Mouse (Mus musculus) embryonic facial prominence, embryonic 10.5 days (tissue): ENCODE measurements around the gene Ddx23. TPM values are rescaled to one million over a fixed set of nuclear protein-coding genes. Genes with fewer than 3 reads are reported as not detected.

Source experiments
- DNase-seq: peaks from one replicate; pipeline ENCODE4 v3.0.0-alpha.2; 2017; ENCODE audit warnings: low spot score
- H3K27ac ChIP-seq: fragments of 300-500 bp; sonication (generic); replicated peaks from 2 replicates; pipeline ENCODE4 v1.5.1; 2016; ENCODE audit warnings: mild to moderate bottlenecking
- H3K27me3 ChIP-seq: fragments of 300-500 bp; sonication (generic); replicated peaks from 2 replicates; pipeline ENCODE4 v1.6.1; 2016; ENCODE audit warnings: low read depth, mild to moderate bottlenecking; ENCODE audit not compliant: poor library complexity, severe bottlenecking
- H3K36me3 ChIP-seq: fragments of 300-500 bp; sonication (generic); replicated peaks from 2 replicates; pipeline ENCODE4 v1.6.1; 2016; ENCODE audit warnings: mild to moderate bottlenecking, moderate library complexity
- H3K4me1 ChIP-seq: fragments of 300-500 bp; sonication (generic); 2 replicates; pipeline ENCODE4 v1.6.1; 2016
- H3K4me3 ChIP-seq: fragments of 300-500 bp; sonication (generic); 2 replicates; pipeline ENCODE4 v1.5.1; 2016; ENCODE audit warnings: mild to moderate bottlenecking, moderate library complexity
- H3K9me3 ChIP-seq: fragments of 300-500 bp; sonication (generic); 2 replicates; pipeline ENCODE4 v1.6.1; 2016; ENCODE audit warnings: mild to moderate bottlenecking
- WGBS: fragments of 180-500 bp; shearing (Covaris S2); methylation state at CpG from one replicate; pipeline ENCODE4 v1.1.7; 2016; 5-methylcytosine and 5-hydroxymethylcytosine counted together
- polyA plus RNA-seq: library from polyadenylated mRNA; unstranded; fragments of >200 nt; fragmentation: Nextera tagmentation; extraction: Ambion mirVana; gene quantifications from 2 replicates; pipeline ENCODE4 v1.2.1, GENCODE M21; 2016

Ddx23 gene
- polyA plus RNA-seq, 1 experiment from 2014 or later = 31.2 TPM

GRCm38 (mm10) chr15:98608784-98609250 lies 53.9 kb downstream of the Ddx23 start:
- no peaks in the 10 kb centered on the region for H3K9me3 ChIP-seq

GRCm38 (mm10) chr15:98608058-98608783 lies 54.5 kb downstream of the Ddx23 start:
- no peak for DNase-seq
- Histone ChIP-seq H3K9me3 (no peaks in the 10 kb centered on the region), H3K4me1 (peaks cover 56% of the 10 kb centered on the region), H3K36me3 (peaks cover 32% of the 10 kb centered on the region), H3K4me3 (peak overlapping the region; percentile 77), H3K27me3 (0 out of 2 replicates have a peak, but pooled peaks cover 9% of the 10 kb centered on the region), H3K27ac (peak overlapping the region; percentile 98)
- 11% methylated on average over 10 of the region's 10 CpGs for WGBS

More at GRCm38 (mm10) chr15:98608784-98609250, 53.9 kb downstream of the Ddx23 start:
- Histone ChIP-seq H3K4me3 (peak overlapping the region; percentile 77), H3K4me1 (peaks cover 50% of the 10 kb centered on the region), H3K27me3 (0 out of 2 replicates have a peak, but pooled peaks cover 9% of the 10 kb centered on the region), H3K36me3 (peaks cover 26% of the 10 kb centered on the region), H3K27ac (peak overlapping the region; percentile 98)
- no peak for DNase-seq
- WGBS = under 1% methylated on average over 13 of the region's 26 CpGs

- Histone ChIP-seq H3K9me3 (no peaks in the 10 kb centered on the region), H3K36me3 (peaks cover 39% of the 10 kb centered on the region), H3K4me3 (peak overlapping the region; percentile 77), H3K27me3 (0 out of 2 replicates have a peak, but pooled peaks cover 9% of the 10 kb centered on the region), H3K27ac (peak overlapping the region; percentile 98), H3K4me1 (peaks cover 62% of the 10 kb centered on the region)
- DNase-seq = no peak
- WGBS = 43% methylated on average over 4 of the region's 4 CpGs
Measured at GRCm38 (mm10) chr15:98607557-98607956, 55.1 kb downstream of the Ddx23 start.

GRCm38 (mm10) chr15:98606739-98607138 lies 56.0 kb downstream of the Ddx23 start:
- no peak overlapping the region for H3K27ac ChIP-seq
- H3K9me3 ChIP-seq = no peaks in the 10 kb centered on the region
- H3K4me3 ChIP-seq = no peak overlapping the region
- DNase-seq = no peak
- peaks cover 69% of the 10 kb centered on the region for H3K4me1 ChIP-seq
- H3K27me3 ChIP-seq = 0 out of 2 replicates have a peak, but pooled peaks cover 9% of the 10 kb centered on the region
- WGBS = 64% methylated on average over 9 of the region's 9 CpGs
- peaks cover 47% of the 10 kb centered on the region for H3K36me3 ChIP-seq

- Histone ChIP-seq H3K36me3 (peaks cover 53% of the 10 kb centered on the region), H3K4me3 (no peak overlapping the region), H3K27me3 (0 out of 2 replicates have a peak, but pooled peaks cover 7% of the 10 kb centered on the region)
Measured at GRCm38 (mm10) chr15:98606051-98606536, 56.6 kb downstream of the Ddx23 start.

GRCm38 (mm10) chr15:98604041-98604575 lies 58.6 kb downstream of the Ddx23 start:
- no peaks in the 10 kb centered on the region for H3K9me3 ChIP-seq
- peaks cover 57% of the 10 kb centered on the region for H3K4me1 ChIP-seq
- DNase-seq = no peak
- 94% methylated on average over 24 of the region's 24 CpGs for WGBS
- no peaks in the 10 kb centered on the region for H3K27me3 ChIP-seq
- H3K4me3 ChIP-seq = no peak overlapping the region
- peaks cover 73% of the 10 kb centered on the region for H3K36me3 ChIP-seq
- H3K27ac ChIP-seq = no peak overlapping the region

More at GRCm38 (mm10) chr15:98606051-98606536, 56.6 kb downstream of the Ddx23 start:
- DNase-seq = no peak
- Histone ChIP-seq H3K27ac (no peak overlapping the region), H3K4me1 (peaks cover 69% of the 10 kb centered on the region), H3K9me3 (no peaks in the 10 kb centered on the region)
- WGBS = 92% methylated on average over 12 of the region's 12 CpGs

- Histone ChIP-seq H3K36me3 (peaks cover 84% of the 10 kb centered on the region), H3K9me3 (no peaks in the 10 kb centered on the region), H3K4me3 (no peak overlapping the region), H3K4me1 (peaks cover 48% of the 10 kb centered on the region), H3K27me3 (no peaks in the 10 kb centered on the region), H3K27ac (0 out of 2 replicates have a peak overlapping the region, but pooled peaks have one; percentile 10)
- DNase-seq = no peak
- WGBS = 67% methylated on average over 4 of the region's 4 CpGs
Measured at GRCm38 (mm10) chr15:98602921-98603458, 59.7 kb downstream of the Ddx23 start.

GRCm38 (mm10) chr15:98602191-98602881 lies 60.4 kb downstream of the Ddx23 start:
- 0 out of 2 replicates have a peak overlapping the region, but pooled peaks have one; percentile 21 for H3K4me3 ChIP-seq
- peaks cover 42% of the 10 kb centered on the region for H3K4me1 ChIP-seq
- WGBS = 63% methylated on average over 13 of the region's 13 CpGs
- H3K9me3 ChIP-seq = no peaks in the 10 kb centered on the region
- peak overlapping the region; percentile 61 for H3K27ac ChIP-seq
- DNase-seq = no peak
- H3K36me3 ChIP-seq = peaks cover 91% of the 10 kb centered on the region
- H3K27me3 ChIP-seq = no peaks in the 10 kb centered on the region

- Histone ChIP-seq H3K4me1 (peaks cover 36% of the 10 kb centered on the region), H3K4me3 (0 out of 2 replicates have a peak overlapping the region, but pooled peaks have one; percentile 21), H3K27me3 (no peaks in the 10 kb centered on the region), H3K36me3 (peaks cover 96% of the 10 kb centered on the region), H3K9me3 (no peaks in the 10 kb centered on the region), H3K27ac (no peak overlapping the region)
- DNase-seq = no peak
- 79% methylated on average over 7 of the region's 7 CpGs for WGBS
Measured at GRCm38 (mm10) chr15:98601832-98602190, 60.9 kb downstream of the Ddx23 start.

GRCm38 (mm10) chr15:98600036-98600709 lies 62.5 kb downstream of the Ddx23 start:
- Histone ChIP-seq H3K4me1 (peaks cover 25% of the 10 kb centered on the region), H3K9me3 (no peaks in the 10 kb centered on the region), H3K4me3 (no peak overlapping the region; the same call in 1 of the 2 replicates), H3K27ac (no peak overlapping the region), H3K27me3 (no peaks in the 10 kb centered on the region), H3K36me3 (peaks cover 100% of the 10 kb centered on the region)
- DNase-seq = no peak
- 87% methylated on average over 12 of the region's 12 CpGs for whole genome bisulfite sequencing

GRCm38 (mm10) chr15:98596609-98597008 lies 66.1 kb downstream of the Ddx23 start:
- Histone ChIP-seq H3K27ac (no peak overlapping the region), H3K36me3 (peaks cover 100% of the 10 kb centered on the region), H3K4me3 (no peak overlapping the region), H3K4me1 (no peaks in the 10 kb centered on the region), H3K27me3 (no peaks in the 10 kb centered on the region), H3K9me3 (no peaks in the 10 kb centered on the region)
- 94% methylated on average over 14 of the region's 14 CpGs for WGBS
- DNase-seq = no peak
